In the genomic region with DNA sequence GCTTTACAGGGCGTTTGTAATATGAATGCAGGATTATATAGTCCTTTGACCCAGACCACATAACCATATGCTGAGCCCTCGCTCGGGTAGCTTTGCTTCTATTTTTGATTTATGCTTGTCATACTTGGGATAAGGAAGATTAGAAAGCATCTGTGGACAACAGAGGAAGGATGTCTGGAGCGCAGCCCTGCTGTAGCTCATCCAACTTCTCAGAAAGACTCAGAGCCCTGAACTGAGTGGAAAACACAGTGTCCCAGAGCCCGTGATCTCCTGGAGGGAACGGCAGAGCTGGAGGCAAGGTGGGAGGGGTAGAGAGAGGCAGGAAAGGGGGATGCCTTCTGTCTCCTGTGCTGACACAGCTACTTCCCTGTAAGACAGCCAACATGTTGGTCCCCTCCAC, we compare ENCODE assay signal across 22 mouse cellular contexts. TPM values are rescaled to one million over a fixed set of nuclear protein-coding genes. Genes with fewer than 3 reads are reported as not detected.
DNase-seq lines count a peak whose midpoint lies in the region; ATAC-seq and TF ChIP-seq lines count a peak whose summit lies in the region.
"Had no signal": no experiment of that assay in that cellular context is flagged by ENCODE, and none has a peak within 500 bp of the region (broad histone marks: within the 10 kb centered on the region; RNA-seq: fewer than 3 reads in every experiment).

No protein-coding gene starts in this region.

- TF ChIP-seq CTCF in heart, adult 2 months (IDR thresholded peaks at IDR 0.05), result no peak
- TF ChIP-seq CTCF in lung, adult 2 months (IDR thresholded peaks at IDR 0.05; ENCODE audit: insufficient read depth, low read length), result no peak

- intact Hi-C loops in heart, adult 2 months (cut with DNase I), result no loop called here

- no peak overlapping the region for H3K27ac ChIP-seq in heart, adult 2 months
- peak overlapping the region; percentile 64 for H3K27ac ChIP-seq in heart, embryonic 15.5 days
- peak overlapping the region; percentile 28; the same call in 1 of the 2 replicates for H3K27ac ChIP-seq in stomach, embryonic 15.5 days
- H3K27ac ChIP-seq: embryonic facial prominence, embryonic 15.5 days; hindbrain, embryonic 15.5 days; limb, embryonic 13.5 days; liver, embryonic 14.5 days had no signal

- no peak overlapping the region for H3K9ac ChIP-seq in heart, adult 2 months (ENCODE audit: low read depth, low read length)
- no peak overlapping the region for H3K9ac ChIP-seq in heart, embryonic 15.5 days
- H3K9ac ChIP-seq in stomach, embryonic 15.5 days, result no peak overlapping the region
- H3K9ac ChIP-seq: embryonic facial prominence, embryonic 15.5 days; forebrain, postnatal 0 days; hindbrain, embryonic 15.5 days; limb, embryonic 13.5 days; liver, embryonic 14.5 days had no signal

- no peak; the same call in 1 of the 2 replicates for ATAC-seq in heart, embryonic 15.5 days (replicated peaks; ENCODE audit: insufficient number of reproducible peaks, insufficient read depth, low FRiP score, low read depth)
- ATAC-seq in stomach, embryonic 15.5 days (ENCODE audit: insufficient read depth, low FRiP score, low read depth), result peak; percentile 63; the same call in 1 of the 2 replicates
- no peak for ATAC-seq in megakaryocyte-erythroid progenitor cell, adult 5-6 weeks (replicated peaks; ENCODE audit: low FRiP score, low TSS enrichment, poor library complexity, severe bottlenecking)
- ATAC-seq: activated CD4-positive, CD25-positive, alpha-beta regulatory T cell, adult 4 months; forebrain, postnatal 0 days; intestine, postnatal 0 days had no signal

- no peak for TF ChIP-seq POLR2A in heart, adult 2 months (IDR thresholded peaks at IDR 0.05; ENCODE audit: insufficient read depth, low read depth, low read length)
- TF ChIP-seq POLR2A in lung, adult 2 months (IDR thresholded peaks at IDR 0.05; ENCODE audit: borderline replicate concordance, extremely low read depth, low read depth, low read length), result no peak

- H3K4me3 ChIP-seq in heart, adult 2 months, result no peak overlapping the region
- no peak overlapping the region for H3K4me3 ChIP-seq in lung, adult 2 months (replicated peaks; ENCODE audit: extremely low read depth, low read depth, low read length)
- H3K4me3 ChIP-seq in heart, embryonic 15.5 days, result no peak overlapping the region
- H3K4me3 ChIP-seq in stomach, embryonic 15.5 days (replicated peaks), result no peak overlapping the region
- H3K4me3 ChIP-seq: embryonic facial prominence, embryonic 15.5 days; hindbrain, embryonic 15.5 days; limb, embryonic 13.5 days; megakaryocyte, embryonic 14.5 days had no signal

- 16% methylated on average over 6 of the region's 6 CpGs for WGBS in heart, adult 2 months
- WGBS in lung, adult 2 months, result 45% methylated on average over 6 of the region's 6 CpGs
- 24% methylated on average over 6 of the region's 6 CpGs for WGBS in heart, embryonic 15.5 days
- WGBS in stomach, embryonic 15.5 days, result 40% methylated on average over 6 of the region's 6 CpGs

- H3K9me3 ChIP-seq in heart, embryonic 15.5 days (replicated peaks), result no peaks in the 10 kb centered on the region
- H3K9me3 ChIP-seq in stomach, embryonic 15.5 days, result no peaks in the 10 kb centered on the region
- H3K9me3 ChIP-seq: embryonic facial prominence, embryonic 15.5 days; hindbrain, embryonic 15.5 days; limb, embryonic 13.5 days; megakaryocyte, embryonic 14.5 days had no signal

- H3K4me2 ChIP-seq in heart, embryonic 15.5 days, result peak overlapping the region; percentile 29; the same call in 1 of the 2 replicates
- no peak overlapping the region for H3K4me2 ChIP-seq in stomach, embryonic 15.5 days
- H3K4me2 ChIP-seq: embryonic facial prominence, embryonic 15.5 days; hindbrain, embryonic 15.5 days; limb, embryonic 13.5 days had no signal

- no peaks in the 10 kb centered on the region for H3K27me3 ChIP-seq in heart, adult 2 months (ENCODE audit: control insufficient read depth, insufficient read depth, low read length)
- H3K27me3 ChIP-seq in heart, embryonic 15.5 days, result no peaks in the 10 kb centered on the region
- no peaks in the 10 kb centered on the region for H3K27me3 ChIP-seq in stomach, embryonic 15.5 days (replicated peaks)
- H3K27me3 ChIP-seq: embryonic facial prominence, embryonic 15.5 days; hindbrain, embryonic 15.5 days; limb, embryonic 13.5 days; megakaryocyte, embryonic 14.5 days had no signal

- peak; percentile 92 for DNase-seq in heart, adult 11 months
- no peak for DNase-seq in heart, adult 2 months
- peak; percentile 19 for DNase-seq in lung, postnatal 10 days
- DNase-seq in lung, adult 2 months, result no peak
- DNase-seq in right cerebral cortex, postnatal 10 days (ENCODE audit: low spot score in 2 of 2), result no peak
- DNase-seq: adrenal gland, postnatal 10 days; cerebellum, postnatal 10 days; forebrain, postnatal 0 days; retina, postnatal 1 day; thymus, postnatal 36 days had no signal

- no peaks in the 10 kb centered on the region for H3K36me3 ChIP-seq in heart, adult 2 months (ENCODE audit: control insufficient read depth, insufficient read depth, low read length)
- H3K36me3 ChIP-seq in heart, embryonic 15.5 days, result no peaks in the 10 kb centered on the region
- no peaks in the 10 kb centered on the region for H3K36me3 ChIP-seq in stomach, embryonic 15.5 days
- H3K36me3 ChIP-seq: embryonic facial prominence, embryonic 15.5 days; G1E; hindbrain, embryonic 15.5 days; limb, embryonic 13.5 days had no signal

- TF ChIP-seq EP300 in heart, adult 2 months (IDR thresholded peaks at IDR 0.05; ENCODE audit: insufficient read depth, low read depth, low read length), result no peak

- no peaks in the 10 kb centered on the region for H3K79me2 ChIP-seq in heart, adult 2 months (replicated peaks; ENCODE audit: control insufficient read depth, insufficient read depth, low read length)

- 0 out of 2 replicates have a peak, but pooled peaks cover 1% of the 10 kb centered on the region for H3K4me1 ChIP-seq in heart, adult 2 months (ENCODE audit: control insufficient read depth, insufficient read depth, low read length)
- H3K4me1 ChIP-seq in lung, adult 2 months (ENCODE audit: control insufficient read depth, insufficient read depth, low read length), result no peaks in the 10 kb centered on the region
- peaks cover 32% of the 10 kb centered on the region for H3K4me1 ChIP-seq in heart, embryonic 15.5 days (replicated peaks)
- H3K4me1 ChIP-seq in stomach, embryonic 15.5 days, result peaks cover 12% of the 10 kb centered on the region; the same call in 1 of the 2 replicates
- H3K4me1 ChIP-seq: hindbrain, embryonic 15.5 days; megakaryocyte, embryonic 14.5 days had no signal

RNA-seq across cellular contexts. Expression of a gene that starts 33.7 kb away (rescaled TPM):
- total RNA-seq in heart, adult 2 months (2021), result 10 to 100 TPM; 33.7 to 35.2 TPM
- 3.3 and 7.6 TPM in 2 replicates for polyA plus RNA-seq in heart, adult 2 months (2012; rRNA removed)
- polyA plus RNA-seq in lung, adult 2 months (2012; rRNA removed), result 1.6 and 2.7 TPM in 2 replicates
- 57.1 and 57.8 TPM in 2 replicates for polyA plus RNA-seq in heart, embryonic 15.5 days (2015; fragmentation: Nextera tagmentation; extraction: Ambion mirVana)
- 24.7 and 25.8 TPM in 2 replicates for polyA plus RNA-seq in stomach, embryonic 15.5 days (2015; fragmentation: Nextera tagmentation; extraction: Ambion mirVana)
- not detected in 2 replicates for total RNA-seq in megakaryocyte-erythroid progenitor cell, adult 5-6 weeks (2014; fragmentation: Nextera tagmentation)
- total RNA-seq in megakaryocyte-erythroid progenitor cell, adult 5-6 weeks (2017), result not detected in 2 replicates
- total RNA-seq: G1E; neutrophil, adult 5-6 weeks had no signal
- polyA plus RNA-seq: G1E had no signal

Comparison
In these comparisons a context has a peak if more than half of its experiments do, and no peak if none do; other contexts are left out.
1. DNase-seq: peak in heart, adult 11 months (single experiment) and lung, postnatal 10 days (single experiment); none in heart, adult 2 months (0 of 2), lung, adult 2 months (single experiment) and right cerebral cortex, postnatal 10 days (0 of 2).